Mouse (Mus musculus) stomach, embryonic 14.5 days (tissue): ENCODE measurements around the gene Olfr477. TPM values are rescaled to one million over a fixed set of nuclear protein-coding genes. Genes with fewer than 3 reads are reported as not detected.
"Not testable (repeated sequence)": the region's sequence is repeated elsewhere in the genome, so short reads cannot be mapped to it uniquely, and the experiment has no call there.

Experiments
- ATAC-seq: fragments of 200-750 bp; cut with Nextera tagmentation; 2 replicates; pipeline ENCODE4 v1.8.0; 2017; ENCODE audit warnings: low read depth, moderate TSS enrichment; ENCODE audit not compliant: insufficient number of reproducible peaks, insufficient read depth, low FRiP score
- H3K27ac ChIP-seq: fragments of 300-500 bp; sonication (generic); 2 replicates; pipeline ENCODE4 v1.5.1; 2014; ENCODE audit warnings: mild to moderate bottlenecking, low read length, moderate library complexity, mixed read lengths
- H3K27me3 ChIP-seq: fragments of 300-500 bp; sonication (generic); 2 replicates; pipeline ENCODE4 v1.6.1; 2014; ENCODE audit warnings: low read length, control low read depth, mixed read lengths; ENCODE audit not compliant: control insufficient read depth, insufficient read depth
- H3K36me3 ChIP-seq: fragments of 300-500 bp; sonication (generic); 2 replicates; pipeline ENCODE4 v1.6.1; 2014; ENCODE audit warnings: mild to moderate bottlenecking, control low read depth, low read length, moderate library complexity, mixed read lengths; ENCODE audit not compliant: control insufficient read depth, insufficient read depth
- H3K4me1 ChIP-seq: fragments of 300-500 bp; sonication (generic); 2 replicates; pipeline ENCODE4 v1.6.1; 2014; ENCODE audit warnings: low read length, control low read depth, mixed read lengths; ENCODE audit not compliant: control insufficient read depth, insufficient read depth
- H3K4me2 ChIP-seq: fragments of 300-500 bp; sonication (generic); replicated peaks from 2 replicates; pipeline ENCODE4 v1.6.1; 2014; ENCODE audit warnings: low read depth, low read length, control low read depth
- H3K4me3 ChIP-seq: fragments of 300-500 bp; sonication (generic); 2 replicates; pipeline ENCODE4 v1.5.1; 2014; ENCODE audit warnings: low read depth, low read length, control low read depth
- H3K9ac ChIP-seq: fragments of 300-500 bp; sonication (generic); replicated peaks from 2 replicates; pipeline ENCODE4 v1.6.1; 2014; ENCODE audit warnings: low read depth, mild to moderate bottlenecking, control low read depth, low read length, moderate library complexity, mixed read lengths
- H3K9me3 ChIP-seq: fragments of 300-500 bp; sonication (generic); 2 replicates; pipeline ENCODE4 v1.6.1; 2016; ENCODE audit warnings: low read depth, low read length, control low read depth; ENCODE audit not compliant: control insufficient read depth
- WGBS: fragments of 180-500 bp; shearing (Covaris S2); extraction: QIAGEN DNeasy Blood & Tissue Kit; methylation state at CpG from one replicate; pipeline ENCODE4 v1.1.7; 2014; 5-methylcytosine and 5-hydroxymethylcytosine counted together
- polyA plus RNA-seq: library from polyadenylated mRNA; unstranded; fragments of >200 nt; fragmentation: Nextera tagmentation; extraction: Ambion mirVana; gene quantifications from 2 replicates; pipeline ENCODE4 v1.2.1, GENCODE M21; 2014

The Olfr477 gene
- polyA plus RNA-seq, result not detected in 2 replicates

- Histone ChIP-seq H3K4me3 (no peak within 1 kb of the TSS), H3K27ac (no peak within 1 kb of the TSS), H3K4me1 (no peaks in the 10 kb centered on the region), H3K9me3 (no peaks in the 10 kb centered on the region), H3K27me3 (no peaks in the 10 kb centered on the region), H3K9ac (no peak within 1 kb of the TSS), H3K4me2 (no peak within 1 kb of the TSS), H3K36me3 (no peaks in the 10 kb centered on the region)
- ATAC-seq, result no peak
- WGBS, result 80% methylated on average over 2 of the region's 2 CpGs
These were observed at the start of gene Olfr477 for GRCm38 (mm10) chr7:107986393-107986792. Olfr477 (plus strand) TSS chr7:107986693.

- not testable (repeated sequence) for H3K27me3 ChIP-seq, H3K4me1 ChIP-seq, ATAC-seq, H3K9ac ChIP-seq, H3K36me3 ChIP-seq, H3K4me3 ChIP-seq, H3K27ac ChIP-seq, H3K9me3 ChIP-seq, H3K4me2 ChIP-seq
- 96% methylated on average over 12 of the region's 12 CpGs for WGBS
These were observed 34.0 kb upstream of the Olfr477 start for GRCm38 (mm10) chr7:107952539-107952938.

GRCm38 (mm10) chr7:107954343-107954742 is 32.1 kb upstream of the Olfr477 start, which contains the start of gene Olfr474:
Olfr474 (plus strand) TSS chr7:107954643.
- no peak for ATAC-seq
- 88% methylated on average over 1 of the region's 1 CpGs for WGBS
- Histone ChIP-seq H3K36me3 (no peaks in the 10 kb centered on the region), H3K4me3 (no peak within 1 kb of the TSS), H3K4me2 (no peak within 1 kb of the TSS), H3K27me3 (no peaks in the 10 kb centered on the region), H3K27ac (no peak within 1 kb of the TSS), H3K4me1 (no peaks in the 10 kb centered on the region), H3K9me3 (no peaks in the 10 kb centered on the region), H3K9ac (no peak within 1 kb of the TSS)

GRCm38 (mm10) chr7:107964503-107964902 is 22.0 kb upstream of the Olfr477 start, which contains the start of gene Olfr476:
Olfr476 (plus strand) TSS chr7:107964803.
- no peak within 1 kb of the TSS for H3K4me3 ChIP-seq
- H3K27me3 ChIP-seq, result no peaks in the 10 kb centered on the region
- no peak within 1 kb of the TSS for H3K9ac ChIP-seq
- no peaks in the 10 kb centered on the region for H3K9me3 ChIP-seq
- no peak within 1 kb of the TSS for H3K4me2 ChIP-seq
- WGBS, result 36% methylated on average over 1 of the region's 1 CpGs
- no peaks in the 10 kb centered on the region for H3K36me3 ChIP-seq
- ATAC-seq, result no peak
- no peak within 1 kb of the TSS for H3K27ac ChIP-seq
- no peaks in the 10 kb centered on the region for H3K4me1 ChIP-seq

GRCm38 (mm10) chr7:108014256-108014655 is 27.8 kb downstream of the Olfr477 start:
- not testable (repeated sequence) for H3K27me3 ChIP-seq, H3K4me1 ChIP-seq, H3K27ac ChIP-seq, H3K4me2 ChIP-seq, H3K9ac ChIP-seq, H3K4me3 ChIP-seq, H3K36me3 ChIP-seq, H3K9me3 ChIP-seq, ATAC-seq

- no peak within 1 kb of the TSS for H3K4me3 ChIP-seq
- 80% methylated on average over 3 of the region's 3 CpGs for WGBS
- H3K36me3 ChIP-seq, result no peaks in the 10 kb centered on the region
- H3K4me2 ChIP-seq, result no peak within 1 kb of the TSS
- no peak for ATAC-seq
- H3K27me3 ChIP-seq, result no peaks in the 10 kb centered on the region
- H3K9me3 ChIP-seq, result no peaks in the 10 kb centered on the region
- no peak within 1 kb of the TSS for H3K27ac ChIP-seq
- H3K9ac ChIP-seq, result no peak within 1 kb of the TSS
- no peaks in the 10 kb centered on the region for H3K4me1 ChIP-seq
These were observed 47.4 kb downstream of the Olfr477 start, which contains the start of gene Olfr478 for GRCm38 (mm10) chr7:108033889-108034288. Olfr478 (minus strand) TSS chr7:108033989.

Other genes with a start within 250 kb of the Olfr477 start
- 0.12 and 0.14 TPM in 2 replicates for gene Cyb5r2, start 228.7 kb upstream of the Olfr477 start, polyA plus RNA-seq
- not detected in 2 replicates for gene Ovch2, start 185.5 kb upstream of the Olfr477 start, polyA plus RNA-seq
- gene Olfr467, start 174.4 kb upstream of the Olfr477 start, polyA plus RNA-seq, result not detected in 2 replicates
- gene Olfr469, start 161.2 kb upstream of the Olfr477 start, polyA plus RNA-seq, result not detected in 2 replicates
- gene Olfr470, start 139.2 kb upstream of the Olfr477 start, polyA plus RNA-seq, result not detected in 2 replicates
- gene Olfr472, start 88.8 kb upstream of the Olfr477 start, polyA plus RNA-seq, result not detected in 2 replicates
- gene Olfr473, start 56.2 kb upstream of the Olfr477 start, polyA plus RNA-seq, result not detected in 2 replicates
- not detected in 2 replicates for gene Olfr474, start 32.0 kb upstream of the Olfr477 start, polyA plus RNA-seq
- gene Olfr476, start 21.9 kb upstream of the Olfr477 start, polyA plus RNA-seq, result not detected in 2 replicates
- not detected in 2 replicates for gene Olfr478, start 47.3 kb downstream of the Olfr477 start, polyA plus RNA-seq
- gene Olfr479, start 64.0 kb downstream of the Olfr477 start, polyA plus RNA-seq, result not detected in 2 replicates
- not detected in 2 replicates for gene Olfr480, start 80.7 kb downstream of the Olfr477 start, polyA plus RNA-seq
- gene Olfr481, start 93.2 kb downstream of the Olfr477 start, polyA plus RNA-seq, result not detected in 2 replicates
- gene Olfr482, start 110.9 kb downstream of the Olfr477 start, polyA plus RNA-seq, result 0.17 TPM in 1 of 2 replicates, not detected in the other
- gene Olfr483, start 114.2 kb downstream of the Olfr477 start, polyA plus RNA-seq, result not detected in 2 replicates
- not detected in 2 replicates for gene Olfr484, start 140.8 kb downstream of the Olfr477 start, polyA plus RNA-seq
- gene Olfr485, start 173.2 kb downstream of the Olfr477 start, polyA plus RNA-seq, result not detected in 2 replicates
- gene Olfr486, start 186.0 kb downstream of the Olfr477 start, polyA plus RNA-seq, result not detected in 2 replicates
- gene Olfr487, start 227.9 kb downstream of the Olfr477 start, polyA plus RNA-seq, result not detected in 2 replicates